9 mouse cellular contexts compared by ENCODE assay signal in the genomic region with DNA sequence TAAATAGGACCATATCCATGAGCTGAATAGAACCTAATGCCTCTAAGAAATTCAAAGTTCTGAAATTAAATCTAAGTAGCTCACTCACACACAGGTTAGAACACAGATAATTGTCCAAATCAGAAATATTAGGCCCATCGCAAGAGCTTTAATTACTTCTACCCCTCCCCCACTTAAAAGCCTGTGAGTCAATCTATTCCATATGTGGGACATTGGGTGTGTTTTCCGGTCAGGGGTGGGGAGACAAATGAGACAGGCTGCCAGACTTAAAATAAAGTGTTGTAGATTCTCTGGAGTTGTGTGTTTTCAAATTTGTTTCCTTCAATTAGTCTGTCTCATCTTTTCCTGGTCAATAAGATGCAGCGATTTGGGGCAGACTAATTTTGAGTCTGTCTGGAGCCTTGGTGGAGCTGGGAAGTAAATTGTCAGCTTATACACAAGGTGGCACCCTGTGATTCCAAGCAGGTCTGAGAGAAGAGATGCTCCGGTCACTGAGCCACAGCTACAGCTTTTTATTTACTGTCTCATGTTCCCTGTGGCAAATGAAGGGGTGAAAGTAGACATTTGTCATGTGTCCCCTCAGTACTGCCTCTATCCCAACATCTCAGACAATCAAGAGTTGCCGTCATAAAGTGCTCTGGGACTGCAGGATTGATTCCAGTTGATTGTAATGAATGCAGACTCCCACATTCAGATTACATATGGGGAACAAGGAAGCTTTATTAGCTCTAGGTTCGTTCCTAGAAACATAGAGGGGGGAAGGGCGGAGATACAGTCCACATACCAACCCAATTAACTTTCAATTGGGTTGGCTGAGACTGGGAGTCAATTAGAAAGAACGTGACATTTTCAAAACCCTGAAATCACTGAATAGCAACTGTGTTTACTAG. TPM values are rescaled to one million over a fixed set of nuclear protein-coding genes. Genes with fewer than 3 reads are reported as not detected.
DNase-seq lines count a peak whose midpoint lies in the region; ATAC-seq and TF ChIP-seq lines count a peak whose summit lies in the region.
"Had no signal": no experiment of that assay in that cellular context is flagged by ENCODE, and none has a peak within 500 bp of the region (broad histone marks: within the 10 kb centered on the region; RNA-seq: fewer than 3 reads in every experiment).

No protein-coding gene starts in this region.

- H3K36me3 ChIP-seq in midbrain, embryonic 14.5 days (ENCODE audit: control insufficient read depth, insufficient read depth, low read length), result no peaks in the 10 kb centered on the region
- no peaks in the 10 kb centered on the region for H3K36me3 ChIP-seq in midbrain, embryonic 16.5 days (ENCODE audit: control insufficient read depth, insufficient read depth, low read length)
- H3K36me3 ChIP-seq in embryonic facial prominence, embryonic 10.5 days (replicated peaks), result no peaks in the 10 kb centered on the region
- H3K36me3 ChIP-seq in neural tube, embryonic 13.5 days, result no peaks in the 10 kb centered on the region
- H3K36me3 ChIP-seq: midbrain, embryonic 12.5 days had no signal

- H3K9ac ChIP-seq in midbrain, embryonic 14.5 days (replicated peaks; ENCODE audit: low read length), result no peak overlapping the region
- H3K9ac ChIP-seq in midbrain, embryonic 16.5 days (ENCODE audit: low read depth, low read length), result no peak overlapping the region
- peak overlapping the region; percentile 34; the same call in 1 of the 2 replicates for H3K9ac ChIP-seq in neural tube, embryonic 13.5 days
- H3K9ac ChIP-seq: midbrain, embryonic 12.5 days had no signal

- no peaks in the 10 kb centered on the region for H3K4me1 ChIP-seq in midbrain, embryonic 14.5 days (ENCODE audit: control insufficient read depth, insufficient read depth, low read length)
- peaks cover 4% of the 10 kb centered on the region; the same call in 1 of the 2 replicates for H3K4me1 ChIP-seq in midbrain, embryonic 16.5 days (ENCODE audit: control insufficient read depth, insufficient read depth, low read length)
- H3K4me1 ChIP-seq in embryonic facial prominence, embryonic 10.5 days, result peaks cover 35% of the 10 kb centered on the region
- peaks cover 15% of the 10 kb centered on the region for H3K4me1 ChIP-seq in neural tube, embryonic 13.5 days (replicated peaks)

- H3K27ac ChIP-seq in gastrocnemius, adult 2 months, result no peak overlapping the region
- H3K27ac ChIP-seq in midbrain, embryonic 14.5 days (replicated peaks; ENCODE audit: low read depth, low read length), result no peak overlapping the region
- H3K27ac ChIP-seq in midbrain, embryonic 16.5 days (ENCODE audit: low read length), result no peak overlapping the region; the same call in 1 of the 2 replicates
- H3K27ac ChIP-seq in embryonic facial prominence, embryonic 10.5 days (replicated peaks), result peak overlapping the region; percentile 81
- H3K27ac ChIP-seq in neural tube, embryonic 13.5 days (replicated peaks), result 0 out of 2 replicates have a peak overlapping the region, but pooled peaks have one; percentile 13
- H3K27ac ChIP-seq: midbrain, embryonic 12.5 days had no signal

- ATAC-seq in midbrain, embryonic 14.5 days (ENCODE audit: low FRiP score, low TSS enrichment), result no peak
- ATAC-seq in midbrain, embryonic 16.5 days, result no peak
- no peak for ATAC-seq in neural tube, embryonic 13.5 days (ENCODE audit: low read depth)

- 60% methylated on average over 8 of the region's 8 CpGs for WGBS in midbrain, embryonic 14.5 days
- 53% methylated on average over 8 of the region's 8 CpGs for WGBS in midbrain, embryonic 16.5 days
- WGBS in embryonic facial prominence, embryonic 10.5 days, result 23% methylated on average over 8 of the region's 8 CpGs
- WGBS in neural tube, embryonic 13.5 days, result 42% methylated on average over 8 of the region's 8 CpGs

- no peak overlapping the region for H3K4me3 ChIP-seq in gastrocnemius, adult 2 months
- H3K4me3 ChIP-seq in midbrain, embryonic 14.5 days (replicated peaks; ENCODE audit: low read depth, low read length), result no peak overlapping the region
- no peak overlapping the region for H3K4me3 ChIP-seq in midbrain, embryonic 16.5 days (ENCODE audit: low read depth, low read length)
- peak overlapping the region; percentile 35 for H3K4me3 ChIP-seq in embryonic facial prominence, embryonic 10.5 days
- no peak overlapping the region for H3K4me3 ChIP-seq in neural tube, embryonic 13.5 days
- H3K4me3 ChIP-seq: midbrain, embryonic 12.5 days had no signal

- intact Hi-C loops in gastrocnemius, adult 2 months (cut with DNase I), result loop anchor here (2.0 kb wide), 1 partner anchor 279 kb away; no protein-coding TSS in a partner anchor

- H3K9me3 ChIP-seq in midbrain, embryonic 14.5 days (ENCODE audit: control insufficient read depth, low read length), result no peaks in the 10 kb centered on the region
- H3K9me3 ChIP-seq in midbrain, embryonic 16.5 days (replicated peaks; ENCODE audit: control insufficient read depth, low read length, poor library complexity, severe bottlenecking), result no peaks in the 10 kb centered on the region
- H3K9me3 ChIP-seq in embryonic facial prominence, embryonic 10.5 days, result no peaks in the 10 kb centered on the region
- H3K9me3 ChIP-seq in neural tube, embryonic 13.5 days, result no peaks in the 10 kb centered on the region
- H3K9me3 ChIP-seq: midbrain, embryonic 12.5 days had no signal

- TF ChIP-seq CTCF in gastrocnemius, adult 2 months (IDR thresholded peaks at IDR 0.05), result peak; percentile 49

- no peaks in the 10 kb centered on the region for H3K27me3 ChIP-seq in midbrain, embryonic 14.5 days (ENCODE audit: control insufficient read depth, insufficient read depth, low read length)
- no peaks in the 10 kb centered on the region for H3K27me3 ChIP-seq in midbrain, embryonic 16.5 days (ENCODE audit: control insufficient read depth, insufficient read depth, low read depth, low read length)
- no peaks in the 10 kb centered on the region for H3K27me3 ChIP-seq in embryonic facial prominence, embryonic 10.5 days (replicated peaks; ENCODE audit: low read depth, poor library complexity, severe bottlenecking)
- H3K27me3 ChIP-seq in neural tube, embryonic 13.5 days, result 0 out of 2 replicates have a peak, but pooled peaks cover 3% of the 10 kb centered on the region

- H3K4me2 ChIP-seq in midbrain, embryonic 14.5 days (ENCODE audit: low read length), result no peak overlapping the region
- H3K4me2 ChIP-seq in midbrain, embryonic 16.5 days (ENCODE audit: low read length), result no peak overlapping the region
- H3K4me2 ChIP-seq in neural tube, embryonic 13.5 days, result 0 out of 2 replicates have a peak overlapping the region, but pooled peaks have one; percentile 9
- H3K4me2 ChIP-seq: midbrain, embryonic 12.5 days had no signal

- DNase-seq in gastrocnemius, adult 2 months, result no peak
- DNase-seq in gastrocnemius, adult 18-20 months (ENCODE audit: low spot score), result no peak
- peak; percentile 72 for DNase-seq in midbrain, embryonic 14.5 days
- peak; percentile 44 for DNase-seq in embryonic facial prominence, embryonic 10.5 days (ENCODE audit: low spot score)
- DNase-seq in adrenal gland, postnatal 4 days (ENCODE audit: low spot score in 2 of 2), result no peak
- DNase-seq in spleen, adult 18-20 months, result no peak

RNA-seq across cellular contexts. Expression of a gene that starts 3.5 kb away (rescaled TPM):
- 10 to 100 TPM; 14.1 to 17.1 TPM for total RNA-seq in gastrocnemius, adult 2 months (2021)
- total RNA-seq in gastrocnemius, adult 18-20 months (2021), result 10 to 100 TPM; 15.3 to 15.9 TPM
- 18.4 and 25.2 TPM in 2 replicates for polyA plus RNA-seq in midbrain, embryonic 14.5 days (2014; fragmentation: Nextera tagmentation; extraction: Ambion mirVana)
- polyA plus RNA-seq in midbrain, embryonic 16.5 days (2015; fragmentation: Nextera tagmentation; extraction: Ambion mirVana), result 9.5 and 12.7 TPM in 2 replicates
- 7.3 and 8.0 TPM in 2 replicates for polyA plus RNA-seq in embryonic facial prominence, embryonic 10.5 days (2016; fragmentation: Nextera tagmentation; extraction: Ambion mirVana)
- 9.8 and 12.5 TPM in 2 replicates for polyA plus RNA-seq in neural tube, embryonic 13.5 days (2015; fragmentation: Nextera tagmentation; extraction: Ambion mirVana)
- total RNA-seq in adrenal gland, postnatal 4 days (2021), result 10 to 100 TPM; 34.1 to 38.5 TPM

Comparison
In these comparisons a context has a peak if more than half of its experiments do, and no peak if none do; other contexts are left out.
1. DNase-seq: peak in midbrain, embryonic 14.5 days (single experiment) and embryonic facial prominence, embryonic 10.5 days (single experiment); none in gastrocnemius, adult 2 months (single experiment), gastrocnemius, adult 18-20 months (single experiment), adrenal gland, postnatal 4 days (0 of 2) and spleen, adult 18-20 months (0 of 2).
2. H3K27ac ChIP-seq: peak in embryonic facial prominence, embryonic 10.5 days (single experiment) and neural tube, embryonic 13.5 days (single experiment); none in gastrocnemius, adult 2 months (single experiment), midbrain, embryonic 14.5 days (single experiment) and midbrain, embryonic 16.5 days (single experiment).